Mouse (Mus musculus) heart, postnatal 0 days (tissue): ENCODE measurements around the gene Evi5. TPM values are rescaled to one million over a fixed set of nuclear protein-coding genes. Genes with fewer than 3 reads are reported as not detected.

Experiments
- ATAC-seq: fragments of 200-750 bp; cut with Nextera tagmentation; 2 replicates; pipeline ENCODE4 v1.8.0; 2017; ENCODE audit warnings: low read depth, moderate number of reproducible peaks, moderate library complexity; ENCODE audit not compliant: insufficient read depth
- DNase-seq: peaks from one replicate; pipeline ENCODE4 v3.0.0-alpha.2; 2016; ENCODE audit warnings: low spot score
- H3K27ac ChIP-seq: fragments of 300-500 bp; sonication (generic); 2 replicates; pipeline ENCODE4 v1.5.1; 2014; ENCODE audit warnings: low read depth, mild to moderate bottlenecking
- H3K27me3 ChIP-seq: fragments of 300-500 bp; sonication (generic); 2 replicates; pipeline ENCODE4 v1.6.1; 2014; ENCODE audit warnings: low read length, mixed read lengths; ENCODE audit not compliant: control insufficient read depth, insufficient read depth
- H3K36me3 ChIP-seq: fragments of 300-500 bp; sonication (generic); replicated peaks from 2 replicates; pipeline ENCODE4 v1.6.1; 2014; ENCODE audit warnings: low read length, mixed read lengths; ENCODE audit not compliant: control insufficient read depth, insufficient read depth
- H3K4me1 ChIP-seq: fragments of 300-500 bp; sonication (generic); 2 replicates; pipeline ENCODE4 v1.6.1; 2014; ENCODE audit warnings: antibody characterized with exemption; ENCODE audit not compliant: control insufficient read depth, insufficient read depth
- H3K4me2 ChIP-seq: fragments of 300-500 bp; sonication (generic); 2 replicates; pipeline ENCODE4 v1.6.1; 2014; ENCODE audit warnings: low read depth, mild to moderate bottlenecking, low read length, moderate library complexity
- H3K4me3 ChIP-seq: fragments of 300-500 bp; sonication (generic); 2 replicates; pipeline ENCODE4 v1.5.1; 2014; ENCODE audit warnings: low read depth, low read length
- H3K9ac ChIP-seq: fragments of 300-500 bp; sonication (generic); replicated peaks from 2 replicates; pipeline ENCODE4 v1.6.1; 2014; ENCODE audit warnings: low read depth, low read length, mixed read lengths
- H3K9me3 ChIP-seq: fragments of 300-500 bp; sonication (generic); replicated peaks from 2 replicates; pipeline ENCODE4 v1.6.1; 2016; ENCODE audit warnings: low read length; ENCODE audit not compliant: control insufficient read depth
- CTCF ChIP-seq: IDR thresholded peaks from 2 replicates; pipeline ENCODE4 v1.5.1; 2016; ENCODE audit warnings: antibody characterized with exemption, control low read depth, low read depth
- EP300 ChIP-seq: IDR thresholded peaks from 2 replicates; pipeline ENCODE4 v1.6.1; 2016; ENCODE audit warnings: antibody characterized with exemption, low read depth
- WGBS: fragments of 180-500 bp; shearing (Covaris S2); extraction: QIAGEN DNeasy Blood & Tissue Kit; methylation state at CpG from one replicate; pipeline ENCODE4 v1.1.7; 2014; 5-methylcytosine and 5-hydroxymethylcytosine counted together
- polyA plus RNA-seq: library from polyadenylated mRNA; unstranded; fragments of >200 nt; fragmentation: Nextera tagmentation; extraction: Ambion mirVana; gene quantifications from 2 replicates; pipeline ENCODE4 v1.2.1, GENCODE M21; 2015
- total RNA-seq: library from RNA; depleted of rRNA; stranded (reverse); fragments of >200 nt; gene quantifications from 2 replicates; pipeline ENCODE4 v1.2.3, GENCODE M21; 2014; ENCODE audit warnings: low replicate concordance

Evi5 gene
- total and polyA plus RNA-seq, 2 experiments from 2014 or later, result 38.4 to 66.6 TPM

- DNase-seq (peak; percentile 96), ATAC-seq (peak; percentile 95)
- Histone ChIP-seq H3K36me3 (no peaks in the 10 kb centered on the region), H3K4me2 (peak overlapping the region; percentile 69), H3K4me1 (peaks cover 25% of the 10 kb centered on the region), H3K4me3 (peak overlapping the region; percentile 82), H3K27ac (peak overlapping the region; percentile 97), H3K9ac (peak overlapping the region; percentile 94), H3K9me3 (no peaks in the 10 kb centered on the region), H3K27me3 (no peaks in the 10 kb centered on the region)
- WGBS, result under 1% methylated on average over 52 of the region's 58 CpGs
- peak; percentile 1; the same call in 1 of the 2 replicates for TF ChIP-seq CTCF
- 0 out of 2 replicates have a peak, but pooled peaks have one; percentile 27 for TF ChIP-seq EP300
These were observed 5.9 kb downstream of the Evi5 start for GRCm38 (mm10) chr5:107868905-107869424.

DNA sequence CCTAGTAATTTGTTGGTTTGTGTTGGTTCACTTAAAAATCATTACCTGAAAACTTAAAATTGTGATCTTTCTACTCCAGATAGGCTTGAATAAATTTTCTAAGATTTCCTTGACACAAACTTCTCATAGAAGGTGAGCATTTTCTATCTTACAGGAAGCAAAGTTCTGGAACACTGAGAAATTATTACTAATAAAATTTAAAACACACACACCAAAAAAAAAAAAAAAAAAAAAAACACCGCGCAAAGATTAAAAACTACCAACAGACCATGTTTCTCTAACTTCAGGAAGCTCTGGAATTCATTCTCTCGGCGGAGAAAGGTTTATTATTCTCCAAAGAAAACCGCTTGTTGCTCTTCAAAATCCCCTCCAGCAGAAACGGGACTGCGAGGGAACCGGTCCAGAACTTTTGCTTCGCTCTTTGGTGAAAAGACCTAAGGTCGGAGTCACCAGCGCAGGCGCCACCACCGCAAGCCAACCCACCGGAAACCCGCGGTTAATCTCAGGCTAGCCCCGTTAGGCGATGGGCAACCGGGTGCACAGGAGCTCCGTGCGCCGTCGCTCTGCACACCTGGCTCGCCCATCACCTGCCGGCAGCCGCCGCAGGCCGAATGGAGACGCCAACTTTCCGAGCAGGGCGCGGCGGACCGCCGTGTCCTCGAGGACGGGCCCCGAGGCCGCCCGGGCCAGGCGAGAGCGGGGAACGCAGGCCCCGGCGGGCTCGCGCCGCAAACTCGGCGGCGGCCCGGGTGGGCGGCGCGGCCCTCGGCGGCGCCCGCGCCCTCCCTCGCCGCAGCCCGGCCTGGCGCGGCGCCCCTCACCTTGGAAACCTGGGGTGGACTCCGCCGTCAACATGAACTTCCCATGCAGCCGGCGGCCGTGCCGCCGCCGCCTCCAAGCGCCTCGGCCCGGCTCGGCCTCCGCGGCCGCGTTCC lies 6.7 kb downstream of the Evi5 start:
- Histone ChIP-seq H3K4me1 (peaks cover 25% of the 10 kb centered on the region), H3K36me3 (no peaks in the 10 kb centered on the region), H3K9me3 (no peaks in the 10 kb centered on the region), H3K4me3 (peak overlapping the region; percentile 82), H3K4me2 (peak overlapping the region; percentile 69), H3K27ac (peak overlapping the region; percentile 97), H3K9ac (peak overlapping the region; percentile 94), H3K27me3 (no peaks in the 10 kb centered on the region)
- DNase-seq (peak; percentile 44), ATAC-seq (peak; percentile 62)
- TF ChIP-seq CTCF (no peak), EP300 (no peak)
- under 1% methylated on average over 68 of the region's 82 CpGs for WGBS

- Histone ChIP-seq H3K9ac (no peak overlapping the region), H3K36me3 (no peaks in the 10 kb centered on the region), H3K27me3 (no peaks in the 10 kb centered on the region), H3K4me3 (no peak overlapping the region), H3K4me2 (peak overlapping the region; percentile 23; the same call in 1 of the 2 replicates), H3K9me3 (no peaks in the 10 kb centered on the region), H3K4me1 (peaks cover 16% of the 10 kb centered on the region), H3K27ac (peak overlapping the region; percentile 26)
- ATAC-seq (no peak), DNase-seq (peak; percentile 43)
- TF ChIP-seq EP300 (no peak), CTCF (no peak)
- WGBS, result 10% methylated on average over 2 of the region's 2 CpGs
These were observed 8.5 kb downstream of the Evi5 start for GRCm38 (mm10) chr5:107866127-107867126.

- no peaks in the 10 kb centered on the region for H3K36me3 ChIP-seq
- no peak overlapping the region for H3K4me3 ChIP-seq
- no peak overlapping the region for H3K27ac ChIP-seq
- DNase-seq, result no peak
- no peak for TF ChIP-seq CTCF
- no peak for TF ChIP-seq EP300
- ATAC-seq, result no peak
- WGBS, result 82% methylated on average over 3 of the region's 3 CpGs
- no peaks in the 10 kb centered on the region for H3K27me3 ChIP-seq
- H3K4me2 ChIP-seq, result no peak overlapping the region
- peaks cover 16% of the 10 kb centered on the region for H3K4me1 ChIP-seq
- no peaks in the 10 kb centered on the region for H3K9me3 ChIP-seq
- H3K9ac ChIP-seq, result no peak overlapping the region
These were observed 10.9 kb downstream of the Evi5 start for GRCm38 (mm10) chr5:107863971-107864370.

DNA sequence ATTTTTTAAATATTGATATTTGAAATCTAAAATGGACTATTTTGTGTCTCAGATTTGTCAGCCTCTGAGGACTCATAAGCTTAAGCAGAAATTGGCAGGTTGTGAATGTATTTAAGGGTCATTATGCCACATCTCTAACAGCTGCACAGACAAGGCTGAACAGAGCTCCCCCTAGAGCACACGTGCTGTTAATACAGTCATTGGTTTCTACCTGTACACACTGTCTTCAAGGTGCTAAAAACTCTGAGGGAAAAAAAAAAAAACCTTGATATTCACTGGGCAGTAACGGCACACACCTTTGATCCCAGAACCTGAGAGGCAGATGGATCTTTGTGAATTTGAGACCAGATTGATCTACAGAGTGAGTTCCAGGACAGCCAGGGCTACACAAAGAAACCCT lies 15.9 kb downstream of the Evi5 start:
- ATAC-seq (no peak), DNase-seq (no peak)
- Histone ChIP-seq H3K36me3 (no peaks in the 10 kb centered on the region), H3K4me3 (no peak overlapping the region), H3K9ac (no peak overlapping the region), H3K4me2 (no peak overlapping the region), H3K27ac (no peak overlapping the region), H3K4me1 (peaks cover 16% of the 10 kb centered on the region), H3K9me3 (no peaks in the 10 kb centered on the region), H3K27me3 (no peaks in the 10 kb centered on the region)
- no peak for TF ChIP-seq EP300
- TF ChIP-seq CTCF, result peak; percentile 50
- 51% methylated on average over 2 of the region's 2 CpGs for WGBS
